Mouse (Mus musculus): ENCODE measurements around the gene F2. TPM values are rescaled to one million over a fixed set of nuclear protein-coding genes. Genes with fewer than 3 reads are reported as not detected.
"Not testable (repeated sequence)": the region's sequence is repeated elsewhere in the genome, so short reads cannot be mapped to it uniquely, and the experiment has no call there.

The F2 gene
- polyA plus RNA-seq, 1 experiment from 2014 or later, result not detected

DNA sequence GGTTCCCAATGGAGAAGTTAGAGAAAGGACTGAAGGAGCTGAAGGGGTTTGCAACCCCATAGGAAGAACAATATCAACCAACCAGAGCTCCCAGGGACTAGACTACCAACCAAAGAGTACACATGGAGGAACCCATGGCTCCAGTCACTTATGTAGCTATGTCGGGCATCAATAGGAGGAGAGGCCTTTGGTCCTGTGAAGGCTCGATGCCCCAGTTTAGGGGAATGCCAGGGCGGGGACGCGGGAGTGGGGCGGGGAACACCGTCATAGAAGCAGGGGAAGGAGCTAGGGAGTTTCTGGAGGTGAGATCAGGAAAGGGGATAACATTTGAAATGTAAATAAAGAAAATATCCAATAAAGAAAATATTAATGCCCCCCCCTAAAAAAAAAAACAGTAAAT is 12.8 kb downstream of the F2 start:
- H3K27me3 ChIP-seq; H3K27ac ChIP-seq; H3K4me1 ChIP-seq (replicated peaks); H3K9ac ChIP-seq; H3K4me3 ChIP-seq; H3K4me2 ChIP-seq; ATAC-seq (ENCODE audit: low FRiP score); H3K9me3 ChIP-seq: not testable (repeated sequence)
- 97% methylated on average over 7 of the region's 7 CpGs for WGBS
- H3K36me3 ChIP-seq, result peaks cover 53% of the 10 kb centered on the region

GRCm38 (mm10) chr2:91622356-91622755 is 13.9 kb downstream of the F2 start:
- H3K9ac ChIP-seq, result no peak overlapping the region
- WGBS, result 97% methylated on average over 5 of the region's 5 CpGs
- H3K36me3 ChIP-seq, result peaks cover 63% of the 10 kb centered on the region

GRCm38 (mm10) chr2:91609370-91609769 is 26.8 kb downstream of the F2 start:
- H3K27ac ChIP-seq; ATAC-seq (ENCODE audit: low FRiP score); H3K27me3 ChIP-seq; H3K9me3 ChIP-seq; H3K4me3 ChIP-seq; H3K4me2 ChIP-seq; H3K4me1 ChIP-seq (replicated peaks); H3K9ac ChIP-seq: not testable (repeated sequence)
- peaks cover 64% of the 10 kb centered on the region for H3K36me3 ChIP-seq

More at GRCm38 (mm10) chr2:91622356-91622755, 13.9 kb downstream of the F2 start:
- Histone ChIP-seq H3K27me3 (no peaks in the 10 kb centered on the region), H3K27ac (no peak overlapping the region), H3K9me3 (no peaks in the 10 kb centered on the region), H3K4me3 (no peak overlapping the region), H3K4me1 (replicated peaks) (no peaks in the 10 kb centered on the region), H3K4me2 (no peak overlapping the region)
- no peak for ATAC-seq (ENCODE audit: low FRiP score)

GRCm38 (mm10) chr2:91602389-91602788 is 33.8 kb downstream of the F2 start:
- Histone ChIP-seq H3K4me2 (no peak overlapping the region), H3K27ac (no peak overlapping the region), H3K4me3 (no peak overlapping the region), H3K9ac (no peak overlapping the region), H3K36me3 (peaks cover 81% of the 10 kb centered on the region), H3K4me1 (replicated peaks) (no peaks in the 10 kb centered on the region), H3K9me3 (no peaks in the 10 kb centered on the region), H3K27me3 (no peaks in the 10 kb centered on the region)
- 90% methylated on average over 4 of the region's 4 CpGs for WGBS
- no peak for ATAC-seq (ENCODE audit: low FRiP score)

DNA sequence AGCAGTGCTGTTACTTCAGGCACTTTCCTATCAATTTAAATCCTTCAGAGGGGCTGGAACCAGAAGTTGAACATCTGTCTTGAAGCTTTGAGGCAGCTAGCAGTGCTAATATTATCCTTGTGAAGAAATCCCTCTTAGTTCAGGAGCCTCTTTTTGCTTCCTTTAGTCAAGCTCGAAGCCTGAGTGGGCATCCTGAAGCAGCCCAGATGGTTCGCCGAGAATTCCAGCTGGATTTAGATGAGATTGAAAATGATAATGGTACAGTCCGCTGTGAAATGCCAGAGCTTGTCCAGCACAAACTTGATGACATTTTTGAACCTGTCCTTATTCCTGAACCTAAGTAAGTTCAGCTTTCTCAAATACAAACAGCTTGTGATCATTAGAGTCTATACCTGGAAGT is 35.7 kb downstream of the F2 start:
- H3K27ac ChIP-seq, result no peak overlapping the region
- no peak overlapping the region for H3K9ac ChIP-seq
- no peak for ATAC-seq (ENCODE audit: low FRiP score)
- WGBS, result 96% methylated on average over 4 of the region's 4 CpGs
- no peak overlapping the region for H3K4me3 ChIP-seq
- no peaks in the 10 kb centered on the region for H3K4me1 ChIP-seq (replicated peaks)
- H3K4me2 ChIP-seq, result no peak overlapping the region
- no peaks in the 10 kb centered on the region for H3K27me3 ChIP-seq
- no peaks in the 10 kb centered on the region for H3K9me3 ChIP-seq
- peaks cover 84% of the 10 kb centered on the region for H3K36me3 ChIP-seq

DNA sequence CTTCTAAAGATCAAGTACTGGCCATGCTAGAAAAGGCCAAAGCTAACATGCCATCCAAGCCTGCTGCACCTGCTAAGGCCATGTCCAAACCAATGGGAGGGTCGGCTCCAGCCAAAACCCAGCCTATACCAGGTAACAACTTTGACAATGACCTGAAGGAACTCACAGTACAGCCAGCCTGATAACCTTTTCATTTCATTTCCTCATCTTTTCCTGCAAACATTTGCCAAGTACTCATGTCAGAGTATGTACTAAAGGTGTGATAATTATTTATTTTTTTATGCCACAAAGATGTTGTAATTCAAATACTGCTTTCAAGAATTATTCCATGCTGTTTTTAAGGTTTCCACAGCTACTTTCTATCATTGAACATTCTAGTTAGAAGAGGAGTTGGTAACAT is 50.0 kb downstream of the F2 start:
- ATAC-seq (ENCODE audit: low FRiP score), result no peak
- 94% methylated on average over 1 of the region's 1 CpGs for WGBS

GRCm38 (mm10) chr2:91580894-91581293 is 55.3 kb downstream of the F2 start:
- no peak for ATAC-seq (ENCODE audit: low FRiP score)
- 81% methylated on average over 1 of the region's 1 CpGs for WGBS

More for the DNA sequence above, 50.0 kb downstream of the F2 start:
- Histone ChIP-seq H3K36me3 (peaks cover 66% of the 10 kb centered on the region), H3K9ac (no peak overlapping the region), H3K9me3 (no peaks in the 10 kb centered on the region), H3K4me1 (replicated peaks) (no peaks in the 10 kb centered on the region), H3K27ac (no peak overlapping the region), H3K27me3 (no peaks in the 10 kb centered on the region), H3K4me3 (no peak overlapping the region), H3K4me2 (no peak overlapping the region)

More at GRCm38 (mm10) chr2:91580894-91581293, 55.3 kb downstream of the F2 start:
- H3K36me3 ChIP-seq, result peaks cover 73% of the 10 kb centered on the region
- H3K4me1 ChIP-seq (replicated peaks), result no peaks in the 10 kb centered on the region
- H3K4me2 ChIP-seq, result no peak overlapping the region
- H3K4me3 ChIP-seq, result no peak overlapping the region
- H3K9ac ChIP-seq, result no peak overlapping the region
- no peak overlapping the region for H3K27ac ChIP-seq
- no peaks in the 10 kb centered on the region for H3K27me3 ChIP-seq
- H3K9me3 ChIP-seq, result peaks cover 4% of the 10 kb centered on the region; the same call in 1 of the 2 replicates

Other genes starting within 250 kb of the F2 start
- 147 and 155 TPM in 2 replicates for gene 1110051M20Rik, start 191.7 kb downstream of the F2 start, polyA plus RNA-seq (2015; fragmentation: Nextera tagmentation; extraction: Ambion mirVana)
- 4.3 and 5.0 TPM in 2 replicates for gene Lrp4, start 178.9 kb downstream of the F2 start, polyA plus RNA-seq (2015; fragmentation: Nextera tagmentation; extraction: Ambion mirVana)
- 132 and 140 TPM in 2 replicates for gene Ckap5, start 109.7 kb downstream of the F2 start, polyA plus RNA-seq (2015; fragmentation: Nextera tagmentation; extraction: Ambion mirVana)
- gene Zfp408, start 13.4 kb upstream of the F2 start, polyA plus RNA-seq (2015; fragmentation: Nextera tagmentation; extraction: Ambion mirVana), result 12.1 and 15.7 TPM in 2 replicates
- 88.6 and 89.0 TPM in 2 replicates for gene Arhgap1, start 13.4 kb upstream of the F2 start, polyA plus RNA-seq (2015; fragmentation: Nextera tagmentation; extraction: Ambion mirVana)
- 35.0 and 35.2 TPM in 2 replicates for gene Atg13, start 74.2 kb upstream of the F2 start, polyA plus RNA-seq (2015; fragmentation: Nextera tagmentation; extraction: Ambion mirVana)
- 20.8 and 24.3 TPM in 2 replicates for gene Harbi1, start 74.4 kb upstream of the F2 start, polyA plus RNA-seq (2015; fragmentation: Nextera tagmentation; extraction: Ambion mirVana)
- gene Ambra1, start 93.7 kb upstream of the F2 start, polyA plus RNA-seq (2015; fragmentation: Nextera tagmentation; extraction: Ambion mirVana), result 21.8 and 24.4 TPM in 2 replicates

All from hindbrain, embryonic 13.5 days (tissue).